Mouse (Mus musculus) kidney, postnatal 0 days (tissue): Measurements from ENCODE around the gene Top1. TPM values are rescaled to one million over a fixed set of nuclear protein-coding genes. Genes with fewer than 3 reads are reported as not detected.

Source experiments
- ATAC-seq: fragments of 200-750 bp; cut with Nextera tagmentation; replicated peaks from 2 replicates; pipeline ENCODE4 v1.8.0; 2017; ENCODE audit warnings: low read depth, moderate number of reproducible peaks, moderate TSS enrichment, moderate library complexity; ENCODE audit not compliant: low FRiP score
- DNase-seq: peaks from one replicate; pipeline ENCODE4 v3.0.0-alpha.2; 2016; ENCODE audit warnings: low spot score
- H3K27ac ChIP-seq: fragments of 300-500 bp; sonication (generic); 2 replicates; pipeline ENCODE4 v1.5.1; 2014; ENCODE audit warnings: mild to moderate bottlenecking
- H3K27me3 ChIP-seq: fragments of 300-500 bp; sonication (generic); 2 replicates; pipeline ENCODE4 v1.6.1; 2014; ENCODE audit warnings: low read length, mixed read lengths; ENCODE audit not compliant: insufficient read depth
- H3K36me3 ChIP-seq: fragments of 300-500 bp; sonication (generic); 2 replicates; pipeline ENCODE4 v1.6.1; 2014; ENCODE audit warnings: low read length, mixed read lengths; ENCODE audit not compliant: insufficient read depth
- H3K4me1 ChIP-seq: fragments of 300-500 bp; sonication (generic); replicated peaks from 2 replicates; pipeline ENCODE4 v1.6.1; 2014; ENCODE audit warnings: antibody characterized with exemption, low read length, mixed read lengths; ENCODE audit not compliant: insufficient read depth
- H3K4me2 ChIP-seq: fragments of 300-500 bp; sonication (generic); 2 replicates; pipeline ENCODE4 v1.6.1; 2014; ENCODE audit warnings: mild to moderate bottlenecking, low read length, moderate library complexity, mixed read lengths
- H3K4me3 ChIP-seq: fragments of 300-500 bp; sonication (generic); replicated peaks from 2 replicates; pipeline ENCODE4 v1.5.1; 2014; ENCODE audit warnings: low read depth, low read length
- H3K9ac ChIP-seq: fragments of 300-500 bp; sonication (generic); 2 replicates; pipeline ENCODE4 v1.6.1; 2014; ENCODE audit warnings: low read depth, low read length
- H3K9me3 ChIP-seq: fragments of 300-500 bp; sonication (generic); replicated peaks from 2 replicates; pipeline ENCODE4 v1.6.1; 2016; ENCODE audit warnings: low read length, inconsistent platforms, mixed read lengths
- CTCF ChIP-seq: IDR thresholded peaks from 2 replicates; pipeline ENCODE4 v1.5.1; 2016; ENCODE audit warnings: antibody characterized with exemption, low read depth, mild to moderate bottlenecking, moderate library complexity
- WGBS: fragments of 180-500 bp; shearing (Covaris S2); extraction: QIAGEN DNeasy Blood & Tissue Kit; methylation state at CpG from one replicate; pipeline ENCODE4 v1.1.7; 2014; 5-methylcytosine and 5-hydroxymethylcytosine counted together
- polyA plus RNA-seq: library from polyadenylated mRNA; unstranded; fragments of >200 nt; fragmentation: Nextera tagmentation; extraction: Ambion mirVana; gene quantifications from 2 replicates; pipeline ENCODE4 v1.2.1, GENCODE M21; 2015

Gene Top1
- polyA plus RNA-seq, 1 experiment from 2014 or later = 56.2 TPM

DNA sequence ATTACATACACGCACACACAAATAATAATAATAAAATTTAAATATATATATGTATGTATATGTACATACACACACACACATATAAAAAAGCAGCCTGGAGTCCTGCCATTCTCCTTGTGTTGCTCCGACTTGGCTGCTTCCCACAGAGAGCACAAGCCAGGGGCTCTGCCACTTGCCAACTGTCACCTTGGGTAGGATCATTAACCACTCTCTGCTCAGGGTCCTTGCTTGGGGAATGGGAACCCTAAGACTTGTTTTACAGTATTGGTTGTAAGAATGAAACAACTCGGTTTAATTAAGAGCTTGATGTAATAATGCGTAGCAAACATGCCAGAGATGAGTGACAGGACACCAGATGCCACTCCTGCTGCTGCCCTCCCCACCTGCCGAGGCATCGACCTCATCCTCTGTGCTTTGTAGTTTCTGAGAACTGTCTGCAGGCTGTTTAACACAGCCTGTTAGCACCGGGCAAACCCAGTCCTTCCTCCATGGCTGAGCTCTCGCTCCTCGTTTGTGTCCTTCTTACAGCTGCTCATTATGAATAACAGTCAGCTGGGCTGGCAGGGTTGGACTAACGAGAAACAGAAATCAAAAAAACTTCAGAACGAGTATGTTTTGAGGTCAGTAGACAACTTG is 95.0 kb downstream of the Top1 start:
- no peaks in the 10 kb centered on the region for H3K27me3 ChIP-seq
- H3K36me3 ChIP-seq = 0 out of 2 replicates have a peak, but pooled peaks cover 4% of the 10 kb centered on the region
- no peak for TF ChIP-seq CTCF
- H3K9me3 ChIP-seq = no peaks in the 10 kb centered on the region
- peak overlapping the region; percentile 43; the same call in 1 of the 2 replicates for H3K27ac ChIP-seq
- H3K4me2 ChIP-seq = no peak overlapping the region
- H3K4me3 ChIP-seq = no peak overlapping the region
- 73% methylated on average over 11 of the region's 11 CpGs for WGBS
- H3K4me1 ChIP-seq = peaks cover 32% of the 10 kb centered on the region
- no peak overlapping the region for H3K9ac ChIP-seq
- DNase-seq = no peak
- no peak for ATAC-seq

DNA sequence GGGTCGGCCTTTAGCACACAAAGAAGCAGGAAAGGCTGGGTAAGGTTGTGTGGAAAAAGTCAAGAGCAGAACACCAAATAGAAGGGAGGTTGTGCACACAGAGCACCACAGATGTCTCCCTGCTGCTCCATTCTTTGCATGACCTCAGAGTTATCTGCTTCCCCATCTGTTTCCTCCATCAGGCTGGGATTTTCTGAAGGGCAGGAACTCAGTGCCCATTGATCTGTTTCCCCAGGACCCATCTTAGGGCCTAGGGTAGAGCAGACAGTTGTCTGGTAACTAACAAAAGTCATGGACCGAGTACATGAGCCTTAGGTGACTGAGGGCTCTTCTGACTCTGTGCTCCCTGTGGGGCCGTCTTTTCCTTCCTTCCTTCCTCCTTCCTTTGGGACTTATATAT is 95.9 kb downstream of the Top1 start:
- no peaks in the 10 kb centered on the region for H3K9me3 ChIP-seq
- WGBS = 56% methylated on average over 3 of the region's 3 CpGs
- ATAC-seq = no peak
- H3K4me2 ChIP-seq = no peak overlapping the region
- peak overlapping the region; percentile 43 for H3K27ac ChIP-seq
- H3K4me3 ChIP-seq = no peak overlapping the region
- peak; percentile 54 for DNase-seq
- peaks cover 4% of the 10 kb centered on the region; the same call in 1 of the 2 replicates for H3K36me3 ChIP-seq
- peaks cover 28% of the 10 kb centered on the region for H3K4me1 ChIP-seq
- H3K9ac ChIP-seq = no peak overlapping the region
- no peaks in the 10 kb centered on the region for H3K27me3 ChIP-seq
- TF ChIP-seq CTCF = no peak

DNA sequence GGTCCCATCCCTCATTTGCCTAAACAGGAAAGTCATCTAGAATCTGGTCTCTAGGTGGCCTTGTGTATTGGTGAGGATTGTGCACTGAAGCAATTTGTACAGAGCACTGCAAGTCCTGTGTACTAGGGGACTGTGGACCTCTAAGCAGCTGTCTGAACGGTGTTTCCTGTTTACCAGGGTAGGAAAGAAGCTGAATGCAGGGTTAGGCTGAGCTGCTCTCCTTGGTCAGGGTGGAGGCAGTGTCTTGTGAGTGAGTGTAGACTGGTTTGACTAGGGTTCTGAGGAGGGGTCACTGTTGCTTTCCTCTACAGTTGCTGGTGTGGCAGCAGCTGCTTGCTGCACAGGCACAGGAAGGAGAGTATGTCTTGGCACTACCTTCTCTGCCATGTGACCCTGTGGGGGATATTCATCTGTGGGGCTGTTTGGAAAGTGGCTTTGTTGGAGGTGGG is 96.5 kb downstream of the Top1 start:
- H3K27me3 ChIP-seq = no peaks in the 10 kb centered on the region
- no peaks in the 10 kb centered on the region for H3K9me3 ChIP-seq
- peaks cover 28% of the 10 kb centered on the region for H3K4me1 ChIP-seq
- H3K36me3 ChIP-seq = peaks cover 5% of the 10 kb centered on the region; the same call in 1 of the 2 replicates
- H3K4me3 ChIP-seq = no peak overlapping the region
- DNase-seq (no peak), ATAC-seq (no peak)
- TF ChIP-seq CTCF = no peak
- H3K4me2 ChIP-seq = no peak overlapping the region
- WGBS = 55% methylated on average over 1 of the region's 1 CpGs
- peak overlapping the region; percentile 43 for H3K27ac ChIP-seq
- H3K9ac ChIP-seq = no peak overlapping the region

DNA sequence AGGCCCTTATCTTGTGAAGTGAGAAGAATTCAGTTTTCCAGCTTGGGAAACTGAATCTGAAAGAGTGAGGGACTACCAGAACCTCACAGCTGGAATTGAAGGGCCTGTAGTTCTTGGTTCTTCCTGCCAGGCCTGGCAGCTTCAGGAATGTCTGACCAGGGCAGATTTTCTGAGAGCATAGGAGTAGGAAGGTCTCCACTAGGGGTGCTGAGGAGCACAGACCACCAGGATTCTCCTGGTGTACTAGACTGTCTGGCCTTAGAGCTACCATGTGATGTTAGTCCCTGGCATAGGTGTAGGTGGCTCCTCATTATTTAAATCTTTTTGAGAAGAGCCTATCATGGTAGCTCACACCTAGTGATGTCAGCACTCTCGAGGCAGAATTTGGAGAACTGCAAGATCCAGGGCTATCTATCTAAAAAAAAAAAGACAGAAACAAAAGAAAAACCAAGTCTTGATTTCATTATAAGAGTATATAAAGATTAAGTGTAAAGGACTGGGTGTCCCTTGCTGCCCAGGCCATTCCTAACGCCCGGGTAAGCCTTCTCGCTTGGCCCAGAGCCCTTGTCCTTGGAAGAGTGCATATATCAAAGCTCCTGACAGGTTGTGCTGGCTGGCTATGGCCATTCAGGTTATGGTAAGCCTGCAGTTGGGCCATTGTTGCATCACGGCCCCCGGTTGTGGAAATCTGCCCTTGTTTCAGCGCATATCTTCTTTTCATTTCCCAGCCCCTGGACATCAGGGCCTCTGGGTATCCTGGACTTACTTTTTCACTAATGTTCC is 98.5 kb downstream of the Top1 start:
- peaks cover 20% of the 10 kb centered on the region for H3K36me3 ChIP-seq
- peaks cover 18% of the 10 kb centered on the region for H3K4me1 ChIP-seq
- no peaks in the 10 kb centered on the region for H3K9me3 ChIP-seq
- 68% methylated on average over 7 of the region's 7 CpGs for WGBS
- TF ChIP-seq CTCF = peak; percentile 75
- H3K27me3 ChIP-seq = no peaks in the 10 kb centered on the region
- H3K27ac ChIP-seq = peak overlapping the region; percentile 54
- H3K4me2 ChIP-seq = no peak overlapping the region
- peak; percentile 83 for DNase-seq
- peak; percentile 53; the same call in 1 of the 2 replicates for ATAC-seq
- H3K9ac ChIP-seq = no peak overlapping the region
- no peak overlapping the region for H3K4me3 ChIP-seq

DNA sequence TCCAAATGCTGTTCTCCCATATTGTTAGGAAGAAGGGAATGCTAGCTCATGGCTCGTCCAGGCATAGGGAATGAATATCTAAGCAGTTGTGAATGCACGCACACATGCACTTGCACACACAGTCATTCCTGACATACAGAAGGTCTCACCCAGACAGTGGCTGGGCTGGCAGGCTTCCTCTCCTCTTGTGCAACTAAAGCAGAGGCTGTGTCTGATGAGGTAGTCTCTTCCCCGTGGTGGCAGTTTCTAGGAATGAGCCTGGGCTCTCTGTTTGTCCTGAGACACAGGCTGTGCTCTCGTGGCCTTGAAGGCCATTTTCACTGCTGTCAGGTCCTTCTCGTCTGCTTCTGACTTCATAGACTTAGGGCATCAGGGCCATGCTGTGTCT is 99.1 kb downstream of the Top1 start:
- H3K9ac ChIP-seq = no peak overlapping the region
- WGBS = 83% methylated on average over 5 of the region's 5 CpGs
- no peak for ATAC-seq

DNA sequence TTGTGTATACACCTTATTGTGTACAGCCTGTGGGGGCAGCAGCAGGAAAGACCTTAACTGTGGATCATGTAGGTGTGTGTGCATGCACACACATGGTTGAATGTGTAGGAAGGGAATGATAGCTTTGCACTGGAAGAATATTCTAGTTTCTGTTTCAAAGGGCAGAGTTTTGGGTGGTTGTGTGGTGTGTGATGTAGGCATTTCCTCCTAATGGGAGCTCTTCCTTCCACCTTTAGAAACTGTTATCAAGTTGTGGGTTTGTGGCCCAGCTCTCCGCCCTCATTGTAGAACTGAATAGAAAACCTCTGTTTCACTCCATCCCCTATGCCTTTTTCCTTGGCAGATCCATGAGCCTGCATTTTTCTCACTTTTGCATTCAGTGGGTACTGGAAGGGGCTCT is 99.8 kb downstream of the Top1 start:
- no peaks in the 10 kb centered on the region for H3K27me3 ChIP-seq
- no peak for ATAC-seq
- H3K9ac ChIP-seq = no peak overlapping the region
- H3K27ac ChIP-seq = peak overlapping the region; percentile 16; the same call in 1 of the 2 replicates
- H3K4me1 ChIP-seq = peaks cover 7% of the 10 kb centered on the region; the same call in 1 of the 2 replicates
- TF ChIP-seq CTCF = no peak
- WGBS = 89% methylated on average over 1 of the region's 1 CpGs
- no peak overlapping the region for H3K4me2 ChIP-seq
- no peak for DNase-seq
- no peak overlapping the region for H3K4me3 ChIP-seq
- peaks cover 30% of the 10 kb centered on the region for H3K36me3 ChIP-seq
- no peaks in the 10 kb centered on the region for H3K9me3 ChIP-seq

More for the DNA sequence above, 99.1 kb downstream of the Top1 start:
- H3K27me3 ChIP-seq = no peaks in the 10 kb centered on the region
- no peaks in the 10 kb centered on the region for H3K9me3 ChIP-seq
- peaks cover 12% of the 10 kb centered on the region; the same call in 1 of the 2 replicates for H3K4me1 ChIP-seq
- no peak overlapping the region for H3K4me3 ChIP-seq
- peaks cover 24% of the 10 kb centered on the region for H3K36me3 ChIP-seq
- DNase-seq = no peak
- 0 out of 2 replicates have a peak overlapping the region, but pooled peaks have one; percentile 38 for H3K27ac ChIP-seq
- TF ChIP-seq CTCF = no peak
- no peak overlapping the region for H3K4me2 ChIP-seq
